Mouse (Mus musculus): ENCODE measurements around the gene Gmfb. TPM values are rescaled to one million over a fixed set of nuclear protein-coding genes. Genes with fewer than 3 reads are reported as not detected.
"Not testable (repeated sequence)": the region's sequence is repeated elsewhere in the genome, so short reads cannot be mapped to it uniquely, and the experiment has no call there.

Gmfb gene
- 10 to 100 TPM; 34.7 to 37.4 TPM for total RNA-seq (2021)
- long read RNA-seq, experiment 1, full-length matches to known transcripts = 26 of 35 reads
- long read RNA-seq, experiment 1, partial matches to known transcripts = 3 of 35 reads
- long read RNA-seq, experiment 1, other reads (novel, unspliced or antisense) = 6 of 35 reads
- long read RNA-seq, experiment 2, full-length matches to known transcripts = 40 of 46 reads
- long read RNA-seq, experiment 2, partial matches to known transcripts = 3 of 46 reads
- long read RNA-seq, experiment 2, other reads (novel, unspliced or antisense) = 3 of 46 reads

DNA sequence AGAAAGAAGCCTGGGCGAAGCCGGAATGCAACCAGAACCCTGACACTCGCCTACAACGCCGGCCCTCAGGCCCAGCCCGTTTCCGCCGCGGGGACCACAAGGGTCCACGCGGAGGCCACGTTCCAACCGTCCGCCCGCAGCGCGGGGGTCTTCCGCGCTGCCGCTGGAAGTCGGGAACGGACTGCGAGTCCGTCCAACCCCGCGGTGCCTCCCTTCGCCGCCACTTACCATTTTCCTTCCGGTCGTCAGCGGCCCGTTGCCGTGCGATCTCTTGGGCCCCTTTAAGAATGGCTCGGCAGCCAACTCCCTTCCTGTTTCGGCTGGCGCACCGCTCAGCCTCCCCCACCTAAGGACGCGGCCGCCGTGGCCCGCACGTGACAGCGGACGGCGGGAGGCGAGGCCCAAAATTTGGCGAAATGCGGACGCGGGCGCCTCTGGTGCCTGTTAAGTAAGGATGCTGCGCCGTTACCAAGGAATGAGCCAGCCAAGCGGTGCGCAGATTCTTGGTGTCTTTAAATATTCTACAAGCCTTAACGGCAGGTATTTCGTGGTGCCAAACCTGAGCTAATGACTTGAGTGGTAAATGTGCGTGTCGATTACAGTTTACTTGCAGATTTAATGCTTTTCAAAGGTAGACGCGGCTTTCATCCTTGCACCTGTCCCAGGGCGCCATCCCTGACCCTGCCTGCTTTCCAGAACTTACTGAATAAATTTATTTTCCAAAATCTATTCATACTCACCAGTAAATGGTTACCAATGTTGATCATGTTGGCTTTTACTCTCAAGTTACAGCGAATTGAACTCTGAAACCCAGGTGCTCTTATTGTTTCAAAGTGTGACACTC lies at the start of gene Gmfb:
Gene Gmfb (minus strand): TSS at position 370 of the 844 bp plus-strand sequence.
- intact Hi-C loops (cut with DNase I) = no loop called here
- DNase-seq = peak; percentile 96 to 98

DNA sequence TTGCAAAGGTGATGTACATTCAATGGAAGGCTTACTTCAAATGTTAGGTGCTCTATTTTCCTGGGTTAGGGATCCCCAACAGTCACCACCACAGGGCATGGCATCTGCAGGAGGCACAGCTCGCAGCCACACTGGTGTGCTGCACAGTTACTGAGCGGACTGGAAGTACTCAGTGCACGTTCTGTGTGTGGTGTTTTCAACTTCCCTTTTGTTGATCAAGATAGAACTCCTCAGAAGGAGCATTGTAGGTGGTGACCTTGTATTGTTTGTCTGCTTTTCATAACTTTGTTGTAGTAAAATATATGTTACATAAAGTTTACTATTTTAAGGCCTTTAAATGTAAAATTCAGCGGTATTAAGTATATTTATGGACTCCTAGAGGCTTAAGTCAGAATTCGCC lies 40.9 kb upstream of the Gmfb start:
- intact Hi-C loops (cut with DNase I) = no loop called here

GRCm38 (mm10) chr14:46853677-46854076 lies 31.6 kb upstream of the Gmfb start:
- intact Hi-C loops (cut with DNase I) = no loop called here
- DNase-seq = no peak

More for the DNA sequence above, 40.9 kb upstream of the Gmfb start:
- no peak for DNase-seq

DNA sequence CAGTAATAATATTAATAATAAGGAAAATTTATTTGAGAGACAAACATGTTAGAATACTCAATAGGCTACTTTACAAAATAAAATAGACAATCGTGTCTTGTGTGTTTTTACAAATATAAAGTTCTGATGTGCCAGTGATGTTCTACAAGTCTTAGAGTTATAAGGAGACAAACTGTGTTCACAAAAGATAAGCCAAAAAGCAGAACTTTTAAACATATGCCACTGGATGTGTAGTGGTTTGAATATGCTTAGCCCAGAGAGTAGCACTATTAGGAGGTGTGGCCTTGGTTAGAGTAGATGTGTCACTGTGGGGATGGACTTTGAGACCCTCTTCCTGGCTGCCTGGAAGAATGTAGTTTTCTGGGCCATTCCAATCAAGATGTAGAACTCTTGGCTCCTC lies 27.7 kb upstream of the Gmfb start:
- no peak for DNase-seq
- intact Hi-C loops (cut with DNase I) = no loop called here

- intact Hi-C loops (cut with DNase I) = no loop called here
- DNase-seq = no peak
Measured at GRCm38 (mm10) chr14:46848736-46849135, 26.7 kb upstream of the Gmfb start.

- DNase-seq = no peak
- intact Hi-C loops (cut with DNase I) = no loop called here
Measured at GRCm38 (mm10) chr14:46848063-46848590, 26.1 kb upstream of the Gmfb start.

DNA sequence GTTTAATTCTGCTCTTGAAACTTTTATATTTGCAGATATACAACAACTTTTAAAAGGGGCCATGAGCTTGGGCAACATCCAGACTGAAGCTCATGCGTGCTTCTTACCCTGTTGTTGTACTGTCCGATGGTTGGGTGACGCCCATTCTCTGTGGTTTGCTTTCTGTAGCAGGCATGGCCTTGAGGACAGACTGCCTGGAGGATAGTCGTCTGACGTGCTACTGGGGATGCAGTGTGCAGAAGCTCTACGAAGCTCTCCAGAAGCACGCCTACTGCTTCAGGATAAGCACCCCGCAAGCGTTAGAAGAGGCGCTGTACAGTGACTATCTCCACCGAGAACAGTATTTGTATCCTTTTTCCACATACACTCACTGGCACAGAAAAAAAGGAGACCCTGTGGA lies 23.7 kb upstream of the Gmfb start:
- no peak for DNase-seq
- intact Hi-C loops (cut with DNase I) = no loop called here

GRCm38 (mm10) chr14:46839326-46839725 lies 17.3 kb upstream of the Gmfb start:
- intact Hi-C loops (cut with DNase I) = no loop called here

GRCm38 (mm10) chr14:46832354-46833272 lies 10.6 kb upstream of the Gmfb start:
- intact Hi-C loops (cut with DNase I) = loop anchor here (5.0 kb wide), 2 partner anchors 45 to 255 kb away; no protein-coding TSS in a partner anchor
- no peak for DNase-seq

More at GRCm38 (mm10) chr14:46839326-46839725, 17.3 kb upstream of the Gmfb start:
- DNase-seq = no peak

DNA sequence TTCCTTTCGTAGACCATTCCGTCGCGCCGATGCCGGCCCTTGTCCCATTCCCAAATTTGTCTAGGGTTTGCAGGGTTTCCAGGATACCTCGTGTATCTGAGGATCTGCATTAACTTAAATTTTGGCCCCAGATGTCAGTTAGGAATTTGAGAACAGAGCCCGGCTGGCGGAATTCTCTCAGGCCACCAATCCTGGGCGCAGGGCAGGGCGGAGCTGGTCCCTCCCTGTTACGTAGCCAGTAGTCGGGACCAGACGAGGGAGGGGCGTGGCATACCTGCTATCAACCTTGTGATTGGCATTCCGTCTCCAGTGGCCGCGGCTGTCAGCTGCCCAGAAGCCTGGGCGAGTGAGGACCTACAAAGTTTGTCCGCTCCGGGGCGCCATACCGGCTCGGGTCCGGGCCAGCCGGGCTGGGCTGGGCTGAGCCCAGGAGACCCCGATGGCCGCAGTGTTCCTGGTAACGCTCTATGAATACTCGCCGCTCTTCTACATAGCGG lies 9.8 kb upstream of the Gmfb start, which contains the start of gene Cgrrf1:
Gene Cgrrf1 (plus strand): TSS at position 289 of the 497 bp plus-strand sequence.
- peak; percentile 95 to 96 for DNase-seq
- intact Hi-C loops (cut with DNase I) = loop anchor here (5.0 kb wide), 2 partner anchors 45 to 255 kb away; no protein-coding TSS in a partner anchor

DNA sequence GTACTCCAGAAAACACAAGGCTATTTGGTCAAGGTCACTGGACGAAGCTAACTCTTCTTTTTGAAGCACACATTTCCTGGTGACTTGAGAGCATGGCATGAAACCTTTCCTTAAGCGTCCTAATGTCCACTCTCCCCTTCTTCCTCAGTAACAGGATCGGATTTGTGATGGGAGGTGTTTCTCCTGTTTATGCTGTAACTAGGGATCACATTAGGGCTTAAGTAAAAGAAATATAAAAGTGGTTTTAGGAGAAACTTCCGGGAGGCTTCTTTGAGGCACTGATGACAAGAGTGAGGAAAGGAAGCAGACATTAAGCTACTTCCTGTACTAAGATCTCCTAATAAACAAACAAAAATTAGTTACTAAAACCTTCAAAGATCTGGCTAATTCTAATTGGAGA lies 9.3 kb upstream of the Gmfb start:
- intact Hi-C loops (cut with DNase I) = loop anchor here (5.0 kb wide), 2 partner anchors 46 to 256 kb away; no protein-coding TSS in a partner anchor
- no peak for DNase-seq

DNA sequence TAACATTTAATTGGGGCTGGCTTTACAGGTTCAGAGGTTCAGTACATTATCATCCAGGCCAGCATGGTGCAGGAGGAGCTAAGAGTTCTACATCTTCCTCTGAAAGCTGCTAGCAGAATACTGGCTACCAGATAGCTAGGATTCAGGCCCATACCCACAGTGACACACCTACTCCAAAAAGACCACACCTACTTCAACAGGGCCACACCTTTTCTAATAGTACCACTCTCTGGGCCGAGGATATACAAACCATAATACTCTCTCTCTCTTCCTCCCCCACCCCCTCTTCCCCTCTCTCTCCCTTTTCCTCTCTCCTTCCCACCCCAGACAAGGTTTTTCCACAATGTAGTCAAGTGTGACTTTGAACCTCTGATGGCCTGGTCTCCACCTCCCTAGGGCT lies 5.4 kb upstream of the Gmfb start:
- DNase-seq = no peak
- intact Hi-C loops (cut with DNase I) = no loop called here

DNA sequence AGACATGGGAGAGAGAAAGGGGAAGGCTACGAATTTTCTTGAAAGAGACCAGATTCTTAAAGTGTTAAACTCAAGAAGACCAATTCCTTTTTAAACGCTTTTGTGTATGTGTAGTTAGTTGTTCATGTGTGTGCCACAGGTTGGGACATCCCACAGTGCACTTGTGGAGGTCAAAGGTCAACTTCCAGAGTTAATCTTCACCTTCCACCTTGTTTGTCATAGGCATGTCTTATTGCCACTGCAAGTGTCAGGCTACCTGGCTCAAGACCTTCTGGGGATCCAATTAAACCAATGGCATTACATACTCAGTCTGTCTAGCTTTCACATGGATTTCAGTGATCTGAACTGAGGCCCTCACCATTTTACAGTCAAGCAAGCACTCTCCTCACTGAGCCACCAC lies 2.0 kb upstream of the Gmfb start:
- DNase-seq = no peak
- intact Hi-C loops (cut with DNase I) = no loop called here

DNA sequence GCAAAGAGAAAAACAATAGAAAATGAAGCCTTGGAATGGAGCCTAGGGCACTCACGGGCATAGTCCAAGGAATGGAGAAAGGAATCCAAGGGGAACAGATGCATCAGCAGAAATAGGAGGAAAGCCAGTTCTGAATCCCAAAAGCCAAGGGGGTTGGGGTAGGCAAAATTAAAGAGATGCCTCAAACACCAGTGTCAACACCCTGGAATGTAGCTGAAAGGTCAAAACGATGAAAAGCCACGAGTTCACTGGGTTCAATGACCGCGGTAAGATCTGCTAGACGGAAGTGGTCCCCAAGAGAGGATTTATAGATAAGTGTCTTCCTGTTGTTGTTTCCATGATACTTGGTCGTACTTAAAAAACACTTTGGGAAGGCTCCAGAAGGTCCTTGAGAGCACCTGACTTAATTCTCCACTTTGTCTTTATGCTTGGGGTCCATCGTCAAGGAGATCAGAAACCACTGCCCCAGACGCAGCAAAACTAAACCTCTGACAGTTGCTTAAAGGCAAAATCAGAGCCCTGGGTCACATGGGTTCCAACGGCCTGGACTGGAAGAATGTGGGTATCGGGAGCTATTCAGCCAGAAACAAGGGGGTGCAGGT lies 670 bp downstream of the Gmfb start:
- peak; percentile 6 to 24 for DNase-seq
- intact Hi-C loops (cut with DNase I) = no loop called here

DNA sequence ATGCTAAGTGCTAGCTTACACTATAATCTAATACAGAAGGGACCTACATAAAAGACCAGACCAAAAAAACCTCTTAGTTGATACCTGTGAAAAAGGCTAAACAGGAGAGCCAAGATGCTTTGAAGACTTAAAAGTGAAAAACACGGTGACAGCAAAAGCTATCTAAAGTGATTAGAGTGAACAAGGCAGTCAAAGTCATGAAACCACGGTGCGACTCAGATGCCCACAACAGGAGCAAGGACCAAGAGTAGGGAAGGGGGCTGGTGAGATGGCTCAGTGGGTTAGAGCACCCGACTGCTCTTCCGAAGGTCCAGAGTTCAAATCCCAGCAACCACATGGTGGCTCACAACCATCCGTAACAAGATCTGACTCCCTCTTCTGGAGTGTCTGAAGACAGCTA lies 2.1 kb downstream of the Gmfb start:
- intact Hi-C loops (cut with DNase I); DNase-seq: not testable (repeated sequence)

GRCm38 (mm10) chr14:46818743-46819142 lies 3.3 kb downstream of the Gmfb start:
- intact Hi-C loops (cut with DNase I) = no loop called here
- no peak for DNase-seq

DNA sequence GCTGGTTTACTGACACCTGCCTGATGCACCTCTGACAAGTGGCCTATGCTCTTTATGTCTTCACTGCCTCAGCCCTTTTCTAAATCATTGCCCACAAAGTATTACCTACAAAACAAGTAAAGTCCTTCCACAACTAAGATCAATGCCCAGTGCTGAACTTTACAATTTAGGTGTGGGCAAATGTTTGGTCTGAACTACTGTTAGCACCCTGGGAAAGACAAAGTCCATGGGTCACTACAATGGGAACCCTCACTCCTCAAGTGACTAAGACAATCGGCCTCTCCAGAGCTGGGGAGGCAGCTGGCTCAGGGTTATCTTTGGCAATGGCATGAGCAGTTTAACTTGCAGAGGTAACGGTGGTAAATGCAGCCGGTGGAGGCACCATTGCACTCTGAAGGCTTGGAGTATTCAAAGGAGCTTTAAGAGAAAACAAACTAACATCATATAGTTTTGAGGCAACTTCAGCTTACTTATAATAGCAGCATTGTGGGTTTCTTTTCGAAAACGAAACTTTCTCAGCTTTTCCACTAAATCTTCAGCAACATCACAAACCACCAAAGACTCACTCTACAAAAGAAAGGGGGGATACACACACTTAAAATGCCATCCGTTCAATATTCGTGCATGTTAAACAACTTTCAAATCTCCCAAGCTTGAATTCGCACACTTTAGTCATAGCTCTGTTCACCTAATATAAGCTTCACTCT lies 5.0 kb downstream of the Gmfb start:
- DNase-seq = no peak
- intact Hi-C loops (cut with DNase I) = no loop called here

DNA sequence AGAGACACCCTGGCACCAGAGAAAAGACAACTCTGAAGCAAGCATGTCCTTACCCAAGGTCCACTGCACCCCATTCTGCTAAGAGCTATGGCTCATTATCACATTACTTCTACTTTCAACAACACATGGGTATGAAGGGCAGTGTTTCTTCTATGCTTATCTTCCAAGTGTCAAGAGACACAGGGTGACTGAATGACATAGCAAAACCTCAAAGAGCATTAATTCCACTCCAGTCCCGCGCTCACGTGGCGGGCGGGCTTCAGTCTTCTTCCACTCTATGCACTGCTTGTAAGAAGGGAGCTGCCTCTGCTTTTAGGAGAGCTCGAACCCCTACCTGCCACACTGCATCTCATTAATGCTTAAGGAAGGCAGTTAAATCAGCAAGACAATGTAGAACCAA lies 6.4 kb downstream of the Gmfb start:
- intact Hi-C loops (cut with DNase I) = no loop called here
- no peak for DNase-seq

GRCm38 (mm10) chr14:46807927-46808326 lies 14.1 kb downstream of the Gmfb start:
- intact Hi-C loops (cut with DNase I) = no loop called here

More at GRCm38 (mm10) chr14:46807927-46808326, 14.1 kb downstream of the Gmfb start:
- no peak for DNase-seq

All from heart, postnatal 14 days (tissue).